Mouse (Mus musculus) kidney, embryonic 15.5 days (tissue): ENCODE results near the gene Scgb1a1. TPM values are rescaled to one million over a fixed set of nuclear protein-coding genes. Genes with fewer than 3 reads are reported as not detected.

ENCODE experiments used
- ATAC-seq: fragments of 200-750 bp; cut with Nextera tagmentation; replicated peaks from 2 replicates; pipeline ENCODE4 v1.8.0; 2017; ENCODE audit warnings: moderate TSS enrichment; ENCODE audit not compliant: low FRiP score
- H3K27ac ChIP-seq: fragments of 300-500 bp; sonication (generic); 2 replicates; pipeline ENCODE4 v1.5.1; 2015; ENCODE audit warnings: mild to moderate bottlenecking, inconsistent platforms
- H3K27me3 ChIP-seq: fragments of 300-500 bp; sonication (generic); 2 replicates; pipeline ENCODE4 v1.6.1; 2015; ENCODE audit warnings: inconsistent platforms
- H3K36me3 ChIP-seq: fragments of 300-500 bp; sonication (generic); 2 replicates; pipeline ENCODE4 v1.6.1; 2015; ENCODE audit warnings: inconsistent platforms
- H3K4me1 ChIP-seq: fragments of 300-500 bp; sonication (generic); 2 replicates; pipeline ENCODE4 v1.6.1; 2015; ENCODE audit warnings: inconsistent platforms
- H3K4me2 ChIP-seq: fragments of 300-500 bp; sonication (generic); 2 replicates; pipeline ENCODE4 v1.6.1; 2015; ENCODE audit warnings: moderate library complexity, mild to moderate bottlenecking, inconsistent platforms
- H3K4me3 ChIP-seq: fragments of 300-500 bp; sonication (generic); replicated peaks from 2 replicates; pipeline ENCODE4 v1.5.1; 2015; ENCODE audit warnings: mild to moderate bottlenecking, inconsistent platforms
- H3K9ac ChIP-seq: fragments of 300-500 bp; sonication (generic); 2 replicates; pipeline ENCODE4 v1.6.1; 2015; ENCODE audit warnings: mild to moderate bottlenecking, inconsistent platforms
- H3K9me3 ChIP-seq: fragments of 300-500 bp; sonication (generic); replicated peaks from 2 replicates; pipeline ENCODE4 v1.6.1; 2016; ENCODE audit warnings: inconsistent platforms
- WGBS: fragments of 180-500 bp; shearing (Covaris S2); methylation state at CpG from one replicate; pipeline ENCODE4 v1.1.7; 2015; ENCODE audit warnings: mixed read lengths; 5-methylcytosine and 5-hydroxymethylcytosine counted together
- polyA plus RNA-seq: library from polyadenylated mRNA; unstranded; fragments of >200 nt; fragmentation: Nextera tagmentation; extraction: Ambion mirVana; gene quantifications from 2 replicates; pipeline ENCODE4 v1.2.1, GENCODE M21; 2015

Gene Scgb1a1
- polyA plus RNA-seq, 1 experiment from 2014 or later = not detected

DNA sequence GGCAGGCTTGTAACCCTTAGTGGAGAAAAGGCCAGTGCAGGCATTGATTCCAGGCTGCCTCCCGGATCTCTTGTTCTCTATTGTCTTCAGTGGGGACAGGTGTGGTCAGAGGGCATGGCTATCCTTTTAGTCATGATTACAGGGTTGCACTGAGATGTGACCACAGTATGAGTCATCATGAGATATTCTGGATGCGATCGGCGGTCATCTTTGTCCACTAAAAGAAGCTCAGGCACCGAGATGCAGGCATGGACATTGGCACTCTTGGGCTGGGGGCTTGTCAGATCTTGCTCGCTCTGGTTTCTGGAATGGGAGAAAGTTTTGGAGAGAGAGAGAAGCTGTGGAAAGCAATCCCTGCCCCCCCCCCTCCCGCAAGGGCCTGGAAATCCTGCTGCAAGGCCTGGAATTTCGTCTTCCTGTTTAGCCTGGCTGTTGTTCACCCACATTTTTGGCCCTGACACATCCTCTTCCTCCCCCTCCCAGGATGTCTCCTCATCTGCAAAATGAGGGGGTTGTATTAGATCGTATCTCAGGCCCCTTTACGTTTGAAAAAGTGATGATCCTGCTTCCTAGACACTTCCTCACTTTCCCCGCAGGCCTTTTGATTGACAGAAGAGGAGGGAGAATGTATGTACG, 13.9 kb downstream of the Scgb1a1 start:
- 63% methylated on average over 12 of the region's 12 CpGs for WGBS
- Histone ChIP-seq H3K9me3 (no peaks in the 10 kb centered on the region), H3K9ac (no peak overlapping the region), H3K27ac (peak overlapping the region; percentile 52; the same call in 1 of the 2 replicates), H3K27me3 (no peaks in the 10 kb centered on the region), H3K4me3 (no peak overlapping the region), H3K36me3 (no peaks in the 10 kb centered on the region), H3K4me1 (peaks cover 38% of the 10 kb centered on the region), H3K4me2 (no peak overlapping the region)
- no peak for ATAC-seq

DNA sequence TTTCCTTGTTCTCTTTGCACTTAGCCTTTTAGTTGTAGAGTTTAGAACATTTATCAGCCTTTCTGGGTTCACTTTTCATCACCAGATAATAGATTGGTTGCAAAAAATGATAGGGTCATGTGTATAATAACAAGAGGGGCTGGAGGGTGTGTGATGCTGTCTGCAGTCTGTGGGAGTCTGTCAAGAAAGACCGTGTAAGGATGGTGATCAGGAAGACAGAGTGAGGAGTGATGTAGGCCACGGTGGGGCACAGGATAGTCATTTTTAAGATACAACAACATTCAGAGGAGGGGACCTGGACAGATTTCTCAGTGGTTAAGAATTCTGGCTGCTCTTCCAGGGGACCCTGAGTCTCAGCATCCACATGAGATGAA, 15.6 kb downstream of the Scgb1a1 start:
- no peaks in the 10 kb centered on the region for H3K9me3 ChIP-seq
- peak overlapping the region; percentile 77; the same call in 1 of the 2 replicates for H3K27ac ChIP-seq
- ATAC-seq = no peak
- H3K4me3 ChIP-seq = no peak overlapping the region
- no peaks in the 10 kb centered on the region for H3K27me3 ChIP-seq
- no peaks in the 10 kb centered on the region for H3K36me3 ChIP-seq
- 56% methylated on average over 2 of the region's 2 CpGs for WGBS
- no peak overlapping the region for H3K4me2 ChIP-seq
- H3K4me1 ChIP-seq = peaks cover 40% of the 10 kb centered on the region
- no peak overlapping the region for H3K9ac ChIP-seq

DNA sequence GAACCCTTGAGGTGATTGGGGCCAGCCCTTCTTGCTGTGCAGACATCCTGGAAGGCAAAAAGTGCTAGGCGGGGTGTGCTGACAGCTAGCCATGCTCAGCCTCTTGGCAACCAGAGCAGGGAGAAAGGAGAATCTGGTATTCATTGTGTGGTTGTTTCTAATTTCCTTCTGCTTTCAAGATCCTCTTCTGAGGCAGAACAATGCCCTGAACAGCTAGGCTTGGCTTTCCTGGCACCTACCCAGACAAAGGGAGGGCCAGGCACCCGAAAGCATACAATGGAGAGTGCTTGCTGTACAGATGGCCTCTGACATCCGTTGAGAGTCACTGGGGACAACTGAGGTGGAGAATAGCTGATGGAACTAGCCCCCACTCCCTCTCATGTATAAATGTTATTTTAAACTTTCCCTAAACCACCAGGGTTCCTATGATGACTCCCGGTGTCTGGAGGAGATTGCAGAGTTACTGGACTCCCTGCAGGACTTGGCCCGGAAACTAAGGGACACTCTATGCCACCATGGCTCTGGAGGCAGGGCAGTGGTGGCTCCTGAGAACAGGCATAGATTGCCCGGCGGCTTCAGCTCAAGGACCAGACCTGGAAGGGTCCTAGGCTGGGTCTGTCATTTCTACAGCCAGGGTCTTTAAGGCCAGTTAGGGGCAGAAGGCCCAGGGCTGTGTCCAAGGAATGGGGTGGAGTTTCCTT, 16.2 kb downstream of the Scgb1a1 start:
- peaks cover 43% of the 10 kb centered on the region for H3K4me1 ChIP-seq

DNA sequence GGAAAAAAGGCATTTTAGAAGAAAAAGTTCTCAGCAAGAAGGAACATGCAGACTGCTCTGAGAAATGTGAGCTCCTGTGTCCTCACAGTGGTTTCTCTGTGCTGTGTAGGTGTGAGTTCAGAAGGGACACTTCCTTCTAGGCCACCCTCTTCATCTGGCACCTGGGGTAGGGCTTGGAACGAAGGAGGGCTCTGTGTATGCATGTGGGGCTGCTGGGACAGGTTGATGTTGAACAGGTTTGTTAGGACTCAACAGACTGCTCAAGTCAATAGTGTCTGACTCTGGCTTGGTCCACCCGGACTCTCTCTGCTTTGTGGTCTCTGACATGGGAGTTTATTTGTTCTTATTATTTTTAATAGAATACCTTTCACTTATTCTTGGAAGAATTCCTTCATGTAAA, 17.4 kb downstream of the Scgb1a1 start:
- no peaks in the 10 kb centered on the region for H3K27me3 ChIP-seq
- peak overlapping the region; percentile 77 for H3K27ac ChIP-seq
- no peak overlapping the region for H3K4me2 ChIP-seq
- peaks cover 54% of the 10 kb centered on the region for H3K4me1 ChIP-seq
- 66% methylated on average over 2 of the region's 2 CpGs for WGBS
- no peaks in the 10 kb centered on the region for H3K36me3 ChIP-seq
- H3K4me3 ChIP-seq = no peak overlapping the region
- no peak for ATAC-seq
- no peaks in the 10 kb centered on the region for H3K9me3 ChIP-seq
- no peak overlapping the region for H3K9ac ChIP-seq

More for the DNA sequence above, 16.2 kb downstream of the Scgb1a1 start:
- Histone ChIP-seq H3K9me3 (no peaks in the 10 kb centered on the region), H3K27ac (peak overlapping the region; percentile 77), H3K9ac (no peak overlapping the region), H3K27me3 (no peaks in the 10 kb centered on the region), H3K36me3 (no peaks in the 10 kb centered on the region), H3K4me2 (no peak overlapping the region), H3K4me3 (no peak overlapping the region)
- 59% methylated on average over 7 of the region's 7 CpGs for WGBS
- no peak; the same call in 1 of the 2 replicates for ATAC-seq

DNA sequence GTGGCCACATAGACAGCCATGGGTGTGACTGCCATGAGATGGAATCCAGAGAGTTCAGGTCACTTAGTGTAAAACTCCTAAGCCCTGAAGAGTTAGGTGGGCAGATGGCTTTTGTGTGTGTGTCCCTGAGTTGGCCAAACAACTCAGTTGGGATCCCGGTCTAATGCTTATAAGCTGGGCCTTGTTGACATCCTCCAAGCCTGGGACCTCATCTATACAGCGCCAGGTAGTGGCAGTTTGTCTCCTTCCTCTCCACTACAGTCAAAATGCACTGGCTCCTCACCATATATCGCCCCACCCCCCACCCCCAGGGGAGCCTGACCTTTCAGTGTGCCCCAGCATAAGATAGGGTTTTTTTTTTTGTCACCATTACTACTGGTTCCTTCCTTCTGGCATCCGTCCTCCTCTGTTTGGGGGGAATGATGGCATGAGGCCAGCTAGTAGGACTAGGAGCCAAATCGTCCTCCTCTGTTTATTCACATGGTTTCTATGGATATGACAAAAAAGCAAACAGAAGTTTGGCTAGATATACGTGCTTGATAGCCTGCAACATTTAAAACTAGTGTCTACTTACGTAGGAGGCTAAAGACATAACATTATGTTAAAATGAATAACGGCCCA, 18.0 kb downstream of the Scgb1a1 start:
- Histone ChIP-seq H3K4me1 (peaks cover 52% of the 10 kb centered on the region), H3K27me3 (no peaks in the 10 kb centered on the region), H3K36me3 (no peaks in the 10 kb centered on the region), H3K9me3 (no peaks in the 10 kb centered on the region), H3K9ac (no peak overlapping the region), H3K4me2 (no peak overlapping the region), H3K4me3 (no peak overlapping the region), H3K27ac (peak overlapping the region; percentile 77)
- WGBS = 50% methylated on average over 8 of the region's 8 CpGs
- ATAC-seq = no peak

DNA sequence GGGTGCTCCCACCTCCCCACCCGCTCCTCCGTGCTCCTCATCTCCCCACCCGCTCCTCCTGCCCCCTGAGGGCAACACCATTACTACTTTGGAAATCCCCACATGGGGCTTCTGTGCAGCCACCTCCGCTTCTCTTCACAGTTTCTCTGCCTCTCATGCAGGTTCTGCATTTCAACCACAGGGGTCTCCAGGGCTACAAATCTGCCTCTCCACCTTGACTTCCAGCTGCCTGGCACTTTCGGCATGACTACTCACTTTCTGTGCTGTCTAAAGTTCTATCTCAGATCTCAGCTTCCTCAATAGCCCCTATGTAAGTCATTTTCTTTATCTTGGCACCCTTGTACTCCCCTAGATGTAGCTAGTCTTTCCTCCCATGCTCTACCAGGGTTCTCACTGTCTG, 20.5 kb downstream of the Scgb1a1 start:
- Histone ChIP-seq H3K27ac (no peak overlapping the region), H3K9me3 (no peaks in the 10 kb centered on the region), H3K9ac (no peak overlapping the region), H3K27me3 (no peaks in the 10 kb centered on the region), H3K4me3 (no peak overlapping the region), H3K36me3 (no peaks in the 10 kb centered on the region), H3K4me2 (no peak overlapping the region), H3K4me1 (peaks cover 40% of the 10 kb centered on the region)
- 84% methylated on average over 5 of the region's 5 CpGs for WGBS
- no peak for ATAC-seq

DNA sequence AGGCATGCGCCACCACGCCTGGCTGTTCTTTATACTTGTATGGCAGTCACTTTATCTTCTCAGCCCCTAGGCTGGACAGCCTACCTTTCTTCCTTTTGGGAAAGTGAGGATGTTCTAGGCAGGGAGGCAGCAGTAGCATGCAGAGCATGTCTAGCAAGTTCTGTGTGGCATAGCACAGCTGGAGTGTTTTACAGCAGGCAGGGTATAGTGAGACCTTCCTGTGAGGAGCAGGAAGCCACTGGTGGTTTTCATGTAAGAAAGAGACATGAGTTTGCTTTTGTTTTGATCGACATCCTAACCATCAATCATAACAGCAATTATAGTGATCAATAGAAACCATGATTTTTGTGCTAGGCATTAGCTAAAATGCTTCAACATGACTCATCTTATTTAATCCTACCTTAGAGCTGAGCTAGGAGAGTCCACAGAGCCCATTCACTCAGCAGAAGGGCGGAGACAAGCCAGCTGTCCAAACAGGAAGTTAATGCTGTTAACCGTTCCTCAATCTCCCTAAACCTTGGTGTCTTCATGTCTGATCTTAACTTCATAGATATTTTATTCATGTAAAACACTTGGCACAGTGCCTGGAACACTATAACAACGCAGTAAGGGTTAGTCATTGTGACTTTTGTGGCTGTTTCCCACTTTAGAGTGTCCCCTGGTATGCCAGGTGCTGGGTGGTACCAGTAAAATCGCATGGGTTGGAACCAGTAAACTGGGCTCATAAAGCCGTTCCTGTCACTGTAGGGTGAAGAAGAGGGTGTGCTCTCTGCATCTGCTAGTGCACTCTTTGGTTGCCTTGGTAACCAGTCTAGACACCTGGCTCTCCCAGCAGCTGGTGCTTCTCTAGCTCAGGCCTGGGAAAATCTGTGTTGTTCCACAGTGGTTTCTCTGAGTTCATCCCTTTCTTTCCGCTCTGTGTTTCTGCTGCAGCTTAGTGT, 21.9 kb downstream of the Scgb1a1 start:
- Histone ChIP-seq H3K9ac (no peak overlapping the region), H3K9me3 (no peaks in the 10 kb centered on the region), H3K36me3 (no peaks in the 10 kb centered on the region), H3K4me3 (no peak overlapping the region), H3K4me2 (no peak overlapping the region), H3K27ac (peak overlapping the region; percentile 29), H3K4me1 (peaks cover 30% of the 10 kb centered on the region), H3K27me3 (no peaks in the 10 kb centered on the region)
- WGBS = 38% methylated on average over 9 of the region's 9 CpGs
- ATAC-seq = peak; percentile 75

DNA sequence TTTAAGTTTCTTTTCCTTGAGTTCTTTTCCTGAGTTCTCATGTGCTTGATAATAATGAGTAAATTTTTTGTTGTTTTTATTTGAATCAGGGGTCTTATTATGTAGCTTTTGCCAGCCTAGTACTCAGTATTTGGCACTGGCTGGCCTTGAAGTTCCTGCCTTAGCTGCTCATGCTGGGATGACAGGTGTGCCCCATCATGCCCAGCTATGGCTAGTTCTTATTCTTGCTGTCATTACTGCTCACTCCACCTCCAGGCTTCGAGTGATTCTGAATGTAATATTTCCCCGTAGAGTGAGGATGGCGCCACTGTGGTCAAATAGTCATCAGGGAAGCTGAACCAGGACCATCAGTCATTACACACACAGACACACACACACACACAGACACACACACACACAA, 23.9 kb downstream of the Scgb1a1 start:
- Histone ChIP-seq H3K9ac (no peak overlapping the region), H3K36me3 (no peaks in the 10 kb centered on the region), H3K4me3 (no peak overlapping the region), H3K27ac (no peak overlapping the region), H3K27me3 (no peaks in the 10 kb centered on the region), H3K9me3 (no peaks in the 10 kb centered on the region), H3K4me2 (no peak overlapping the region), H3K4me1 (peaks cover 16% of the 10 kb centered on the region)
- no peak for ATAC-seq
- 85% methylated on average over 3 of the region's 3 CpGs for WGBS

DNA sequence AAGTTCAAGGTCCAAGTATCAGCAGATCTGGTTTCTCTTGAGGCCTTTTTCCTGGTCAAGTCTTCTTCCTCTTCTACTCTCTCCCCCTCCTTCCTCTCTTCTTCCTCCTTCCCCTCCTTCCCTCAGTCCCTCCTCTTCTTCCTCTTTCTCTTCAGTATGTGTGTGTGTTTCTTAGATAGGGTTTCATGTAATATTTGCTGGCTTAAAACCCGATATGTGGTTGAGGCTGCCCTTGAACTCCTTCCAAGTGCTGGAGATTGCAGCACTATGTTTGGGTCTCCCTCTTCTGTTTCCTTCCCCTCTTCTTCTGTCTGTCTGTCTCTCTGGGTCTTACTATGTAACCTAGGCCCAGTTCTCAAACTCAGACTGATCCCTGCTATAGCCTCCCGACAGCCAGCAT, 24.9 kb downstream of the Scgb1a1 start:
- Histone ChIP-seq H3K36me3 (no peaks in the 10 kb centered on the region), H3K27me3 (no peaks in the 10 kb centered on the region), H3K4me2 (no peak overlapping the region), H3K27ac (no peak overlapping the region), H3K9ac (no peak overlapping the region), H3K4me1 (peaks cover 16% of the 10 kb centered on the region), H3K4me3 (no peak overlapping the region), H3K9me3 (no peaks in the 10 kb centered on the region)
- ATAC-seq = no peak
- WGBS = 86% methylated on average over 2 of the region's 2 CpGs

DNA sequence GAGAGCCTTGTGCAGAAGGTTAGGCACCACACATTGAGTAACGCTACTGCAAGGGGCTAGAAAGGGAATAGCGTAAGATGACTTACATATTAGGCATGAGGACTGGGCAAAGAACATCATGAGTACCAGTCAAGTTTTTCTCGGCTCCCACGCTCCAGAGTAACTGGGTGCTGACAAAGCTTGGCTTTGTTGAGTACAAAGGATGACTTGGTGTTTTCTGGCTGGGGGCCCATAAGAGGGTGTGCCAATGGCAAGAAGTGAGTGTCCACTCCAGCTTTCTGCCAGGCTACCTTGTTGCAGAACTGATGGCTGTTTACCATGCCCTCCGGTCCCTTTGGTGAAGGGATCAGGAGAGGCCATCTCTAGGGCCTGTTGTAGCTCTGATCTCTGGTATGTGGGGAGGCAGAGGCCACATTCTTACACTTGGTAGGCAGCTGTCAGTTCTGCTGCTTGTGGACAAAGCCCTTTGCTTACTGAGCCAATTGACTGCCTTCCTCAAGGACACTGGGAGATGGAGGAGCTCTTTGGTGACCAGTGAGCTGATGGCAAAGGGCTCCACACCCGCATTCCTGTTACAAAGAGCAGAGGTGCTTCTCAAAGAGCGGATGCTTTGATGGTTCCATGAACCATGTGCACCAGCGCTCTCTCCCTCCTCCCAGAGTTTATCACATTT, 26.4 kb downstream of the Scgb1a1 start:
- Histone ChIP-seq H3K27ac (no peak overlapping the region), H3K27me3 (no peaks in the 10 kb centered on the region), H3K9ac (no peak overlapping the region), H3K4me3 (no peak overlapping the region), H3K4me1 (peaks cover 9% of the 10 kb centered on the region), H3K36me3 (no peaks in the 10 kb centered on the region), H3K9me3 (no peaks in the 10 kb centered on the region), H3K4me2 (no peak overlapping the region)
- WGBS = 91% methylated on average over 8 of the region's 8 CpGs
- no peak for ATAC-seq

DNA sequence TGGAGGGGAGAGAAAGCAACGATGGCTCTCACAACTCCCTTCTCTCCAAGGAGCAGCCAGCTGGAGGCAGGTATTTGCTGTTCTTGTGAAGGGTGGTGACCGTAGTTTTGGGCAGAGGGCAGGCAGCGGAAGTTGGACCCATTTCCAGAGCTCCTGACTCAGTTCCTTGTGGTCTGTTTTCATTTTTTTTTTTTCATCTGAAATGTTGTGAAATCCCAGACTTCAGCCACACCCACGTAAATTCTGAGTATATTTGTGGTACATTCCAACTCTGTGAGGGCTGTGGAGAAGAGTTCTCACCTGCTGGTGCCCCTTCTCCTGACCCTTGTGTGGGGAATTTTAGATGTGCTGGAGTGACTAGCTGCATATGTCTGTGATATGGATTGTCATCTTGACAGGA, 27.7 kb downstream of the Scgb1a1 start:
- WGBS = 78% methylated on average over 4 of the region's 4 CpGs
- Histone ChIP-seq H3K4me1 (no peaks in the 10 kb centered on the region), H3K9ac (no peak overlapping the region), H3K4me3 (no peak overlapping the region), H3K36me3 (no peaks in the 10 kb centered on the region), H3K27me3 (no peaks in the 10 kb centered on the region), H3K27ac (no peak overlapping the region), H3K4me2 (no peak overlapping the region), H3K9me3 (no peaks in the 10 kb centered on the region)
- ATAC-seq = no peak
